Mouse (Mus musculus) midbrain, embryonic 14.5 days (tissue): Measurements from ENCODE around the gene Cadm2. TPM values are rescaled to one million over a fixed set of nuclear protein-coding genes. Genes with fewer than 3 reads are reported as not detected.

ENCODE experiments used
- ATAC-seq: fragments of 200-750 bp; cut with Nextera tagmentation; 2 replicates; pipeline ENCODE4 v1.8.0; 2017; ENCODE audit warnings: moderate number of reproducible peaks, moderate library complexity; ENCODE audit not compliant: low FRiP score, low TSS enrichment
- DNase-seq: peaks from one replicate; pipeline ENCODE4 v3.0.0-alpha.2; 2015
- H3K27ac ChIP-seq: fragments of 300-500 bp; sonication (generic); replicated peaks from 2 replicates; pipeline ENCODE4 v1.5.1; 2014; ENCODE audit warnings: mild to moderate bottlenecking, low read depth, low read length, moderate library complexity
- H3K27me3 ChIP-seq: fragments of 300-500 bp; sonication (generic); 2 replicates; pipeline ENCODE4 v1.6.1; 2014; ENCODE audit warnings: low read length, control low read depth, mixed read lengths; ENCODE audit not compliant: control insufficient read depth, insufficient read depth
- H3K36me3 ChIP-seq: fragments of 300-500 bp; sonication (generic); 2 replicates; pipeline ENCODE4 v1.6.1; 2014; ENCODE audit warnings: low read length, control low read depth; ENCODE audit not compliant: control insufficient read depth, insufficient read depth
- H3K4me1 ChIP-seq: fragments of 300-500 bp; sonication (generic); 2 replicates; pipeline ENCODE4 v1.6.1; 2014; ENCODE audit warnings: mild to moderate bottlenecking, antibody characterized with exemption, low read length, control low read depth; ENCODE audit not compliant: control insufficient read depth, insufficient read depth
- H3K4me2 ChIP-seq: fragments of 300-500 bp; sonication (generic); 2 replicates; pipeline ENCODE4 v1.6.1; 2014; ENCODE audit warnings: mild to moderate bottlenecking, low read length, moderate library complexity
- H3K4me3 ChIP-seq: fragments of 300-500 bp; sonication (generic); replicated peaks from 2 replicates; pipeline ENCODE4 v1.5.1; 2014; ENCODE audit warnings: low read depth, low read length
- H3K9ac ChIP-seq: fragments of 300-500 bp; sonication (generic); replicated peaks from 2 replicates; pipeline ENCODE4 v1.6.1; 2014; ENCODE audit warnings: mild to moderate bottlenecking, low read length, moderate library complexity
- H3K9me3 ChIP-seq: fragments of 300-500 bp; sonication (generic); 2 replicates; pipeline ENCODE4 v1.6.1; 2016; ENCODE audit warnings: low read length, control low read depth, mixed read lengths; ENCODE audit not compliant: control insufficient read depth
- WGBS: fragments of 180-500 bp; shearing (Covaris S2); extraction: QIAGEN DNeasy Blood & Tissue Kit; methylation state at CpG from one replicate; pipeline ENCODE4 v1.1.7; 2014; 5-methylcytosine and 5-hydroxymethylcytosine counted together
- polyA plus RNA-seq: library from polyadenylated mRNA; unstranded; fragments of >200 nt; fragmentation: Nextera tagmentation; extraction: Ambion mirVana; gene quantifications from 2 replicates; pipeline ENCODE4 v1.2.1, GENCODE M21; 2014

The Cadm2 gene
- polyA plus RNA-seq, 1 experiment from 2014 or later, result 42.6 TPM

DNA sequence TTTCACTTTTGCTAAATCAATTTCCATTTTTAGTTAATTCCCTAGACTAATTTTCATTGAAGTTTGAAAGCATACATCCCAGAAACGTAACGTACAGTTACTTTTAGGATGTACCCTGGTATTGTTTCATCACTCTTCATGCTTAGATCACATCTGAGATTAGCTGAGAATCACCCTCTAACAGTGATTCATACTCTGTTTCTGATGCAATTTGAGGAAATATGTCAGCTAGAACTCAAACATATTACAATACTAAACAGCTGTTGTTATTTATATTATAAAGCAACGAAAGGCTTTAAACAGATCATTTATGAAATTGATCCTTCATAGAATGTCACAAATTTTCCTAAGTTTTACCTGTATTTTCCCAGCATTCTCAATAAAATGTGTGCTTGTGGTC is 336.0 kb downstream of the Cadm2 start:
- Histone ChIP-seq H3K27ac (no peak overlapping the region), H3K4me3 (no peak overlapping the region), H3K9me3 (no peaks in the 10 kb centered on the region), H3K36me3 (no peaks in the 10 kb centered on the region), H3K4me1 (no peaks in the 10 kb centered on the region), H3K27me3 (no peaks in the 10 kb centered on the region), H3K9ac (no peak overlapping the region), H3K4me2 (no peak overlapping the region)
- 94% methylated on average over 3 of the region's 3 CpGs for WGBS
- ATAC-seq (no peak), DNase-seq (no peak)

DNA sequence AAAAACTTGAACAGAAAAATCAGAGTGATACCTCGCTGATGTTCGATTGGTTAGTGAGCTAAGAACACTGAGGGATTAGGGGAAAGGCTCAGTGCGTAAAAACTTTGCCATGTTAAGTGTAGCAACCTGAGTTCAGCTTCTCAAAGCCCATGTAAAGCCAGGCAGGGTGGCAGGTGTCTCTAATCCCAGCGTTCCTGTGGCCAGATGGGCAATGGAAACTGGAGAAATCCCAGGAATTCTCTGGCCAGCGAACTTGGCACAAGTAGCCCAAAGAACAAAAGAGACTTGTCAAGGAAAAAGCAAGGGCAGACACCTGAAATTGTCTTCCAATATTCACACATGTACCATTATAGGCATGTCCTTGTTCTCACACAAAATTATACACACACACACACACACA is 377.1 kb downstream of the Cadm2 start:
- WGBS, result 81% methylated on average over 5 of the region's 5 CpGs
- Histone ChIP-seq H3K9me3 (no peaks in the 10 kb centered on the region), H3K4me1 (no peaks in the 10 kb centered on the region), H3K27ac (no peak overlapping the region), H3K4me2 (no peak overlapping the region), H3K27me3 (no peaks in the 10 kb centered on the region), H3K36me3 (no peaks in the 10 kb centered on the region), H3K9ac (no peak overlapping the region), H3K4me3 (no peak overlapping the region)
- no peak for ATAC-seq
- DNase-seq, result no peak

DNA sequence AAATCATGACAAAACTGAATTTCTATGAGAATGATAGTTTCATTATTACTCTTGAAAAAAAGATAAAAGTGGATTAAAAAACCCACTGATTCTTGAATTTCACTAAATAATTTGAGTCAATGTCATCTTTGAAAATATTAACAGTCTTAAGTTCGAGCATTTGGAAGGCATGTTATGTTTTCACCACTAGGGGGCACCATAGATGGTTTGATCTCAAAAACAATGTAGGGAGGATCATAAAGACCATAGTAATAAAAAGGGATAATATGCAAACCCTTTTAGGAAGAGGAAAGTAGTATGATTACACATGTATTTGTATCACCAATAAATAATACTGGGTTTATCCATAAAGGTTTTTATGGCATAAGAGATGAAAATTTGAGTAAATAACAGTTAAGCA is 385.8 kb downstream of the Cadm2 start:
- Histone ChIP-seq H3K36me3 (no peaks in the 10 kb centered on the region), H3K4me3 (no peak overlapping the region), H3K4me2 (no peak overlapping the region), H3K9ac (no peak overlapping the region), H3K27me3 (no peaks in the 10 kb centered on the region), H3K27ac (no peak overlapping the region), H3K9me3 (no peaks in the 10 kb centered on the region), H3K4me1 (no peaks in the 10 kb centered on the region)
- WGBS, result 19% methylated on average over 1 of the region's 1 CpGs
- DNase-seq (peak; percentile 68), ATAC-seq (no peak)

DNA sequence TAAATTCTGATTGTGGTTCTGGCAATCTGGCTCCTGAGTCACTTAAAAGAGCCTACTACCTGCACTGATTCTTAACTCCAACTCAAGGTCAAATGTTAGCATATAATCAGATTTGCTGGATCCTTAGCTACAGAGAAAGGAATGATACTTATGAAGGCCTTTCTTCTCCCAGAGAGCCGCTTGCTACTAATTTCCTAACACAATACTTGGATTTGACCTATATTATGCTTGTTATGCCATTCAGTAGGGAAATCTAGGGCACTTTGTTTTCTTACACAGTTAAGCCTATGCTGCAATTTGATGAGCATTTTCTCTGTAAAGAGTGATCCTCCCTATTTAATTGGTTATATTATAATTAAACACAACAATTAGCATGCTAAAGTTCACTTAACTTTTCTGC is 394.0 kb downstream of the Cadm2 start:
- Histone ChIP-seq H3K27me3 (no peaks in the 10 kb centered on the region), H3K4me1 (no peaks in the 10 kb centered on the region), H3K4me3 (no peak overlapping the region), H3K4me2 (no peak overlapping the region), H3K9ac (no peak overlapping the region), H3K27ac (no peak overlapping the region), H3K9me3 (no peaks in the 10 kb centered on the region), H3K36me3 (no peaks in the 10 kb centered on the region)
- no peak for ATAC-seq
- no peak for DNase-seq
- WGBS, result 68% methylated on average over 1 of the region's 1 CpGs

DNA sequence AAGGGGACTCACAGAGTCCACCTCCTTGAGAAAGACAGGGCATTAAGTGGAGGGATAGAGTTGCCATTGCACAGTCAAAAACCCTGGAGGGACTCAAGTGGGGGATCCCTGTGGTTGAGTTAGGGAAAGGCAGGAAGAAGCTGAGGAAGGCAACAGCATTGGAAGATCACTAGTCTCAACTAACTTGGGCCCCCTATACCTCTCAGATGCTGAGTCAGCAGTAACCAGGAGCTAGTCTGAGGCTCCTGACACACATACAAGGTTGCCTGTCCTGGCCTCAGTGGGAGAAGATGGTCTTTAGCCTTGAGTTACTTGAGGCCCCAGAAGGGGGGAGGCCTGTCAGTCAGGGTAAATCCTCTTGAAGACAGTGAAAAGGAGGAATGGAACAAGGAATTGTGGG is 417.4 kb downstream of the Cadm2 start:
- ATAC-seq (no peak), DNase-seq (no peak)
- H3K4me1 ChIP-seq, result no peaks in the 10 kb centered on the region
- H3K9ac ChIP-seq, result no peak overlapping the region
- H3K36me3 ChIP-seq, result no peaks in the 10 kb centered on the region
- no peak overlapping the region for H3K4me3 ChIP-seq
- no peaks in the 10 kb centered on the region for H3K27me3 ChIP-seq
- H3K27ac ChIP-seq, result no peak overlapping the region
- no peak overlapping the region for H3K4me2 ChIP-seq
- H3K9me3 ChIP-seq, result no peaks in the 10 kb centered on the region

DNA sequence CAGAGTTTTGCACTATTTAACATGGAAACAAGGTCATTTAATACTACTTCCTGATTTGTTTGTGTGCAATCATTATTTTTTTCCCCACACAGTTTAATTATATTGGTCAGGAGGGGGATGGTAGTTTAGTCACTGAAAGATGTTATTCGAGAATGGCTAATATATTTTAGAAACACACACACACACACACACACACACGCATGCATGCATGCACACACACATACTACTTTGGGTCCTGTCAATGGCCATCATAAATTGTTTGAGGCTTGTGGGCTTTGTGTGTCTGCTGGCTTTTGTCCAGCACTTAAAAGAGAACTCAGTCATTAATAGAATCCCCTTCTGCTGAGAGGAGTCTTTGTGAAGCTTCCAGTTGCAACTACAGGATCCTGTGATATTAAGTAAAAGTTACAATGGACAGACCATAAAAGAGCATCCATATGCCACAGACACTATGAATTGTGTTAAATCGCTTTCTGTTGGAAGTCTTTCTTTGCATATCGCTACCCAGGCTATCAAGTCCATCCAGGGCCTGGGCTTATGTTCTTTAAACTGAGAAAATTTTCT is 427.8 kb downstream of the Cadm2 start:
- Histone ChIP-seq H3K4me1 (no peaks in the 10 kb centered on the region), H3K9ac (no peak overlapping the region), H3K36me3 (no peaks in the 10 kb centered on the region), H3K4me3 (no peak overlapping the region), H3K4me2 (no peak overlapping the region), H3K9me3 (no peaks in the 10 kb centered on the region), H3K27ac (no peak overlapping the region), H3K27me3 (no peaks in the 10 kb centered on the region)
- DNase-seq, result peak; percentile 19
- WGBS, result 71% methylated on average over 4 of the region's 4 CpGs
- ATAC-seq, result no peak

DNA sequence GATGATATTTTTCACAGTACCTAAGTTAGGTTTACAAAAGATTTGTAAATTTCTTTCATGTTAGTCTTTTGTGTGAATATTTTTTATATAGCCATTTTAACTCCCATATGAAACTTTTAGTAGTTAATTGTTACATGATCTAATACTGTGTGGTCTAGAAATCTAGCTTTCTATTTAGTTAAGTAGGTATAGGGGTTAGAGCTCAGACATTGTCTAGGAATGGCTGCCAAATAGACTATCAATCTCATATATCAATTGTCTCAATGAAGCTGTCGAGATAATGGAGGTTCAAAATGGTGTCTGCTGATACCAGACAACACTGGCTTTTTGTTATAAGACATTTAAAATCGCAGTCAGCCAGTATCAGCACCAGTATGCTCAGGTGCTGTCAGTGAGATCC is 428.3 kb downstream of the Cadm2 start:
- H3K27ac ChIP-seq, result no peak overlapping the region
- 81% methylated on average over 2 of the region's 2 CpGs for WGBS
- no peak overlapping the region for H3K4me3 ChIP-seq
- no peaks in the 10 kb centered on the region for H3K4me1 ChIP-seq
- H3K4me2 ChIP-seq, result no peak overlapping the region
- ATAC-seq (no peak), DNase-seq (no peak)
- H3K27me3 ChIP-seq, result no peaks in the 10 kb centered on the region
- H3K9ac ChIP-seq, result no peak overlapping the region
- H3K9me3 ChIP-seq, result no peaks in the 10 kb centered on the region
- no peaks in the 10 kb centered on the region for H3K36me3 ChIP-seq

DNA sequence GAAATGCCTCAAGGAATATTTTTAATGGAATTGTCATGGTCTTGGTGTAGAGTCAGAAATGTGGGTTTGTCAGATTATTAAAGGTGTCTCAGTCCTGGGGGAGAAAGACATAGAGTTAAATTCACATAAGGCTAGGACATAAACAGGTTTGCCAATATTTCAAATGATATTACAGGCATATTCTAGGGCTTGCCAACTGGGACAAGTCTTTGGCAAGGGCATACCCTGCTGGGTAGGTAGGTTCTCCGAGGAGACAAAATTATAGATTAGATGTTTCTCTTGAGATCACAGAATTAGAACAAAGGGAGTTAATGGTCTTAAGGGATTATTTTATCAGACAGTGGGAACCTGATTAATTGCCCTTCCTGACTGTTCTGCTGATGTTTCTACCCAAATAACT is 434.4 kb downstream of the Cadm2 start:
- H3K36me3 ChIP-seq, result no peaks in the 10 kb centered on the region
- no peaks in the 10 kb centered on the region for H3K27me3 ChIP-seq
- H3K9me3 ChIP-seq, result no peaks in the 10 kb centered on the region
- H3K4me2 ChIP-seq, result no peak overlapping the region
- H3K27ac ChIP-seq, result no peak overlapping the region
- no peak overlapping the region for H3K9ac ChIP-seq
- 88% methylated on average over 1 of the region's 1 CpGs for WGBS
- H3K4me1 ChIP-seq, result peaks cover 4% of the 10 kb centered on the region; the same call in 1 of the 2 replicates
- DNase-seq (no peak), ATAC-seq (no peak)
- no peak overlapping the region for H3K4me3 ChIP-seq

DNA sequence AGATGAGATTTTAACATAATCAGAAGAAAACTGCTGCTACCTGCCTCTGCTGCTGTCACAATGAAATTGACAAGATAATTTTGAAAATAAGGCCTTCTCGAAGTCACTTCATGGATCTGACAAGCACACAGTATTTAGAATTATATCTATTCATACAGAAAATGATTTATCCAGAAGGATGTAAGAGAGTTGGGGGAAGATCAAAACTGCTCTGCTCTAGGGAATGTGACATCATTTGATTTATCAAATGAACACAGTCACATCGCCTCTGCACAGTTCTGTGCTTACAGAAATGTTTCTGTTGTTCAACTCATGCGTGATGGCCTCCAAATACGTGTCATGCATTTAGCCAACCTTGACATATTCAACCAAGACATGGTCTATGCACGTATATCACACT is 437.8 kb downstream of the Cadm2 start:
- no peak overlapping the region for H3K9ac ChIP-seq
- H3K27ac ChIP-seq, result no peak overlapping the region
- H3K4me2 ChIP-seq, result no peak overlapping the region
- H3K9me3 ChIP-seq, result no peaks in the 10 kb centered on the region
- ATAC-seq (peak; percentile 43; the same call in 1 of the 2 replicates), DNase-seq (peak; percentile 42)
- H3K36me3 ChIP-seq, result no peaks in the 10 kb centered on the region
- 49% methylated on average over 5 of the region's 5 CpGs for WGBS
- H3K4me1 ChIP-seq, result peaks cover 4% of the 10 kb centered on the region; the same call in 1 of the 2 replicates
- no peaks in the 10 kb centered on the region for H3K27me3 ChIP-seq
- no peak overlapping the region for H3K4me3 ChIP-seq
